Mouse (Mus musculus) heart, postnatal 0 days (tissue): ENCODE measurements at regions not wholly inside any gene's neighbourhood (a gene's known extent, or its start where the extent isn't known, plus 50 kb on each side); places are given as distances from the start of the nearest gene placed in this dataset.

Experiments used
- ATAC-seq: fragments of 200-750 bp; cut with Nextera tagmentation; 2 replicates; pipeline ENCODE4 v1.8.0; 2017; ENCODE audit warnings: low read depth, moderate number of reproducible peaks, moderate library complexity; ENCODE audit not compliant: insufficient read depth
- DNase-seq: peaks from one replicate; pipeline ENCODE4 v3.0.0-alpha.2; 2016; ENCODE audit warnings: low spot score
- H3K27ac ChIP-seq: fragments of 300-500 bp; sonication (generic); 2 replicates; pipeline ENCODE4 v1.5.1; 2014; ENCODE audit warnings: low read depth, mild to moderate bottlenecking
- H3K27me3 ChIP-seq: fragments of 300-500 bp; sonication (generic); 2 replicates; pipeline ENCODE4 v1.6.1; 2014; ENCODE audit warnings: low read length, mixed read lengths; ENCODE audit not compliant: control insufficient read depth, insufficient read depth
- H3K36me3 ChIP-seq: fragments of 300-500 bp; sonication (generic); replicated peaks from 2 replicates; pipeline ENCODE4 v1.6.1; 2014; ENCODE audit warnings: low read length, mixed read lengths; ENCODE audit not compliant: control insufficient read depth, insufficient read depth
- H3K4me1 ChIP-seq: fragments of 300-500 bp; sonication (generic); 2 replicates; pipeline ENCODE4 v1.6.1; 2014; ENCODE audit warnings: antibody characterized with exemption; ENCODE audit not compliant: control insufficient read depth, insufficient read depth
- H3K4me2 ChIP-seq: fragments of 300-500 bp; sonication (generic); 2 replicates; pipeline ENCODE4 v1.6.1; 2014; ENCODE audit warnings: low read depth, mild to moderate bottlenecking, low read length, moderate library complexity
- H3K4me3 ChIP-seq: fragments of 300-500 bp; sonication (generic); 2 replicates; pipeline ENCODE4 v1.5.1; 2014; ENCODE audit warnings: low read depth, low read length
- H3K9ac ChIP-seq: fragments of 300-500 bp; sonication (generic); replicated peaks from 2 replicates; pipeline ENCODE4 v1.6.1; 2014; ENCODE audit warnings: low read depth, low read length, mixed read lengths
- H3K9me3 ChIP-seq: fragments of 300-500 bp; sonication (generic); replicated peaks from 2 replicates; pipeline ENCODE4 v1.6.1; 2016; ENCODE audit warnings: low read length; ENCODE audit not compliant: control insufficient read depth
- CTCF ChIP-seq: IDR thresholded peaks from 2 replicates; pipeline ENCODE4 v1.5.1; 2016; ENCODE audit warnings: antibody characterized with exemption, control low read depth, low read depth
- EP300 ChIP-seq: IDR thresholded peaks from 2 replicates; pipeline ENCODE4 v1.6.1; 2016; ENCODE audit warnings: antibody characterized with exemption, low read depth
- WGBS: fragments of 180-500 bp; shearing (Covaris S2); extraction: QIAGEN DNeasy Blood & Tissue Kit; methylation state at CpG from one replicate; pipeline ENCODE4 v1.1.7; 2014; 5-methylcytosine and 5-hydroxymethylcytosine counted together

DNA sequence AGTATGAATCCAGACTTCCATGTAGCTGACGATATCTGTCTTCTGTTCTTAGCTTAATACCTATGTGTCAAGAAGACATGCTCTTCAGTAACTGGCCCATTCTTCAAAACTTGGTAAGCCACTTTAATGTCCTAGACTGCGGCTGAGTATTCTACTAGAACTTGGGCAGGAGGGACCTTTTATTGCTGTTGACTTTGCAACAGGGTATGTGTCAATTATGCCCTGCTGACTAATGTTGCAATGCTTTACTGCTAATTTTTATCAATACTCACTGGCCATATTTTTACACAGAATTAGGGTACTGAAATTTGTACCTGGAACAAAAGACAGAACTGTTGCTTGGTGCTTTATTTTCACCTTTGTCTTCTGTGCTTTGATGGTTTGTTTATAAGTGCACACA, 746.9 kb downstream of the Ppargc1a start:
- no peak for ATAC-seq
- Histone ChIP-seq H3K36me3 (no peaks in the 10 kb centered on the region), H3K27ac (no peak overlapping the region), H3K9ac (no peak overlapping the region), H3K9me3 (no peaks in the 10 kb centered on the region), H3K4me2 (no peak overlapping the region), H3K4me3 (no peak overlapping the region), H3K4me1 (no peaks in the 10 kb centered on the region), H3K27me3 (no peaks in the 10 kb centered on the region)
- WGBS: 76% methylated on average over 2 of the region's 2 CpGs
- TF ChIP-seq EP300 (no peak), CTCF (no peak)
- DNase-seq: no peak

DNA sequence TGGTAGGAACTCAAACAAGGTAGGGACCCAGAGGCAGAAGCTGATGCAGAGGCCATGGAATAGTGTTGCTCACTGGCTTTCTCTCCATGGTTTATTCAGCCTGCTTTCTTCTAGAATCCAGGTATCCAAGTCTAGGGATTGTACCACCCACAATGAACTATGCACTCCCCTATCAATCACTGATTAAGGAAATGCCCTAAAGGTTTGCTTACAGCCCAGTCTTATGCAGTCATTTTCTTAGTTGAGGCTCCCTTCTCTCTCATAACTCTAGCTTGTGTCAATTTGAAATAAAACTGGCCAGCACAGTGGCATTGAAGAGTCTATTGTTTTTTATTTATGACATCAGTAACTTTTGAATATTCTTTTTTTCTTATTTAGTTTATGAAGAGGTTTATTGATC, 747.6 kb downstream of the Ppargc1a start:
- ATAC-seq (no peak), DNase-seq (no peak)
- H3K4me2 ChIP-seq: no peak overlapping the region
- H3K9me3 ChIP-seq: no peaks in the 10 kb centered on the region
- H3K9ac ChIP-seq: no peak overlapping the region
- H3K4me1 ChIP-seq: no peaks in the 10 kb centered on the region
- no peaks in the 10 kb centered on the region for H3K36me3 ChIP-seq
- H3K27ac ChIP-seq: no peak overlapping the region
- no peak overlapping the region for H3K4me3 ChIP-seq
- no peak for TF ChIP-seq EP300
- no peak for TF ChIP-seq CTCF
- no peaks in the 10 kb centered on the region for H3K27me3 ChIP-seq

DNA sequence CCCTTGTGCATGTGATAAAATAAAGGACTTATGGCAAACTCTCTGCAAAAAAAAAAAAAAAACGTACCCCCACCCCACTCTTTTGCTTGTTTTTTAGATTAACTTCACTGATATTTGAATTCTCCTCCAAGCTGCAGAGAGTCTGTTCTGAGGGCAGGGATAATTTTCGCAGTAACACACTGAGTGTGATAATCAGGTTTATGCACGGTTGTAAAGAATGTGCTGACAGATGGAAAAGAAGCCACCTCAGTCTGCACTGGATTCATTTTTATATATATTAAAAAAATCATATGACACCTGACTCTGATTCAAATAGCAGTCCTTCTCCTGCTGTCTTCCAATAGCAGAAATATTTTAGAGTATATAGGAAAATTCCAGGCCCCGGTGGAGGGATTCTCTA, 736.5 kb upstream of the Adgra3 start:
- WGBS: 47% methylated on average over 4 of the region's 4 CpGs
- Histone ChIP-seq H3K9me3 (no peaks in the 10 kb centered on the region), H3K36me3 (no peaks in the 10 kb centered on the region), H3K4me1 (no peaks in the 10 kb centered on the region), H3K4me3 (no peak overlapping the region), H3K9ac (no peak overlapping the region), H3K27ac (no peak overlapping the region), H3K4me2 (no peak overlapping the region), H3K27me3 (no peaks in the 10 kb centered on the region)
- TF ChIP-seq EP300: no peak
- no peak for TF ChIP-seq CTCF
- ATAC-seq (no peak), DNase-seq (no peak)

DNA sequence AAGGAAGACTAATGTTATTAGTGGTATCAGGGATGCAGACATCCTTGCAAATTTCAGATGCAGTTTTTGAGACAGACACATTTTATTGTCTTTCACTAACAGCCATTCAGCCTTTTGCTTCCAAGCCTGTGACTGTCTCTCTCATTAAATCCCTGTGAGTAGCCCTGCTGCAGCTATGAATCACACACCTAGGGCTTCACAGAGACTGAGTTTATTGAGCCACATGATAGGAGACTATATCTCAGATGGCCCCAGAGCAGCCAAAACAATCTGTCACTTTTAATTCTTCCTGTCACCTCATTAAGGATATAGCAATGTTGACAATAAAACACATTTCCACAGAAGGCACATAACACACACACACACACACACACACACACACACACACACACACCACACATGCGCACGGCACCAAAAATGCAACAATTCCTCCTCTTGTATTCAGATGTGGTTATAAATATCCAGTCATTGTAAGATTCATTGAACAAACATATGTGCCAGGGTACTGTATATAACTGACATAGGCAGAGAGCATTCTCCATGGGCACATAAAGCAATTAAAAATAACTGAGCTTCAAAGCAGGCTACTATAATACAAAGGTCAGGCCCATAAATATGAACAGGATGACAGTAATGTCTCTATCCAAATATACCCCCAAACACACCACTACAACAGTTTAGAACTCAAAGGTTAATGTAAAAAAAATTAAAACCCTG, 735.8 kb upstream of the Adgra3 start:
- no peaks in the 10 kb centered on the region for H3K9me3 ChIP-seq
- no peaks in the 10 kb centered on the region for H3K36me3 ChIP-seq
- no peak overlapping the region for H3K4me2 ChIP-seq
- no peak overlapping the region for H3K9ac ChIP-seq
- H3K27ac ChIP-seq: no peak overlapping the region
- no peak for TF ChIP-seq EP300
- TF ChIP-seq CTCF: no peak
- DNase-seq (no peak), ATAC-seq (no peak)
- H3K4me3 ChIP-seq: no peak overlapping the region
- 76% methylated on average over 2 of the region's 2 CpGs for WGBS
- no peaks in the 10 kb centered on the region for H3K27me3 ChIP-seq
- no peaks in the 10 kb centered on the region for H3K4me1 ChIP-seq

DNA sequence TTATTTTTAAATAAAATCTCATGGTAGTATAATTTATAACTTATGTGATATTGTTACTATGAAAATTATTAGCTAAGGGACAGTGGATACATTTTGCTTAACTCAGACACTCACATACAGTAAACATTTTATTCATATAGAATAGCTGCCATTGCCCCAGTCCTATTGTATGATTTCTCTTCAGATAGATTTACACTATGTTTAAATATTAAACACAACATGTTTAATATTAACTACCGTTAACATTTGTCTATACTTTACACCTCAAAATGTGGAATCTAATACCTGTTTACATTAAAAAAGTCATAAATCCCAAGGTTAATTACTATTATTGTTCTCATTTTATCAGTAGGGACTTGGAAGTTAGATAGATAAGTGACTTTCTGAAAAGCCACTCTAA, 734.8 kb upstream of the Adgra3 start:
- no peak overlapping the region for H3K27ac ChIP-seq
- no peak overlapping the region for H3K4me3 ChIP-seq
- WGBS: 96% methylated on average over 1 of the region's 1 CpGs
- TF ChIP-seq CTCF (no peak), EP300 (no peak)
- H3K9ac ChIP-seq: no peak overlapping the region
- H3K27me3 ChIP-seq: no peaks in the 10 kb centered on the region
- H3K36me3 ChIP-seq: no peaks in the 10 kb centered on the region
- no peaks in the 10 kb centered on the region for H3K4me1 ChIP-seq
- no peak overlapping the region for H3K4me2 ChIP-seq
- no peak for DNase-seq
- H3K9me3 ChIP-seq: no peaks in the 10 kb centered on the region
- ATAC-seq: no peak

DNA sequence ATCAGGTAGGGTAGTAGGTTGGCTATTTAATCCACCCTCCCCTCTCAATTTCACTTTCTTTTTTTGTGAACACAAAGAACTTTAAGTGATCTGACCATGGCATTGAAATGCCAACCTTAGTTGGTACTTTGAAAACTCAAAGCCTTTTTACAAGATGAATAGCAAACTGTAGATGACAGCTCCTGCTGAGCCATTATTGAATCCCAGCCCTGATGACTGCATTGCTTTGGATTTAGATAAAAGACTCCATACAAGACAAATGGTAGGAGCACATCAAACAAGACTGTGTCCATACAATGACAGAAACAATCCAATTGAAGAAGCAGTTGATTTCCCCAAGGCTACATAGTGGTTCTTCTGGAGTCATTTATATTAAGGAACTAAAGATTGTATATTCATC, 726.5 kb upstream of the Adgra3 start:
- TF ChIP-seq CTCF: no peak
- no peak for TF ChIP-seq EP300
- H3K27ac ChIP-seq: no peak overlapping the region
- no peaks in the 10 kb centered on the region for H3K4me1 ChIP-seq
- H3K4me2 ChIP-seq: no peak overlapping the region
- no peaks in the 10 kb centered on the region for H3K27me3 ChIP-seq
- H3K4me3 ChIP-seq: no peak overlapping the region
- no peak for DNase-seq
- H3K9ac ChIP-seq: no peak overlapping the region
- ATAC-seq: no peak
- H3K36me3 ChIP-seq: no peaks in the 10 kb centered on the region
- H3K9me3 ChIP-seq: no peaks in the 10 kb centered on the region
